ENCODE assay signal across 13 mouse cellular contexts in genomic region chr14:101326477-101326941, GRCm38 (mm10).
A peak's percentile ranks its signal among the peaks of the same experiment; 100 is the strongest.
DNase-seq lines count a peak whose midpoint lies in the region; ATAC-seq and TF ChIP-seq lines count a peak whose summit lies in the region.
"Had no signal": no experiment of that assay in that cellular context is flagged by ENCODE, and none has a peak within 500 bp of the region (broad histone marks: within the 10 kb centered on the region; RNA-seq: fewer than 3 reads in every experiment).

No protein-coding gene starts in this region.

- H3K4me3 ChIP-seq in kidney, postnatal 0 days (replicated peaks; ENCODE audit: low read depth, low read length) = no peak overlapping the region
- no peak overlapping the region for H3K4me3 ChIP-seq in hindbrain, embryonic 13.5 days
- H3K4me3 ChIP-seq: erythroblast, embryonic 14.5 days; limb, embryonic 12.5 days had no signal

- no peaks in the 10 kb centered on the region for H3K4me1 ChIP-seq in kidney, postnatal 0 days (replicated peaks; ENCODE audit: insufficient read depth, low read length)
- H3K4me1 ChIP-seq in hindbrain, embryonic 13.5 days (replicated peaks) = peaks cover 16% of the 10 kb centered on the region
- H3K4me1 ChIP-seq: limb, embryonic 12.5 days had no signal

- no peak overlapping the region for H3K4me2 ChIP-seq in kidney, postnatal 0 days (ENCODE audit: low read length)
- no peak overlapping the region for H3K4me2 ChIP-seq in hindbrain, embryonic 13.5 days
- H3K4me2 ChIP-seq: limb, embryonic 12.5 days had no signal

- H3K27ac ChIP-seq in kidney, postnatal 0 days = no peak overlapping the region
- H3K27ac ChIP-seq in hindbrain, embryonic 13.5 days = peak overlapping the region; percentile 9
- H3K27ac ChIP-seq: limb, embryonic 12.5 days had no signal

- H3K36me3 ChIP-seq in kidney, postnatal 0 days (ENCODE audit: insufficient read depth, low read length) = no peaks in the 10 kb centered on the region
- H3K36me3 ChIP-seq in hindbrain, embryonic 13.5 days = no peaks in the 10 kb centered on the region
- H3K36me3 ChIP-seq: limb, embryonic 12.5 days had no signal

- H3K27me3 ChIP-seq in kidney, postnatal 0 days (ENCODE audit: insufficient read depth, low read length) = no peaks in the 10 kb centered on the region
- H3K27me3 ChIP-seq in hindbrain, embryonic 13.5 days = no peaks in the 10 kb centered on the region
- H3K27me3 ChIP-seq: limb, embryonic 12.5 days had no signal

- no peak for TF ChIP-seq CTCF in kidney, postnatal 0 days (IDR thresholded peaks at IDR 0.05; ENCODE audit: low read depth)

- no peaks in the 10 kb centered on the region for H3K9me3 ChIP-seq in kidney, postnatal 0 days (replicated peaks; ENCODE audit: low read length)
- H3K9me3 ChIP-seq in hindbrain, embryonic 13.5 days = no peaks in the 10 kb centered on the region
- H3K9me3 ChIP-seq: limb, embryonic 12.5 days had no signal

- WGBS in kidney, postnatal 0 days = 30% methylated on average over 12 of the region's 12 CpGs
- 40% methylated on average over 12 of the region's 12 CpGs for WGBS in hindbrain, embryonic 13.5 days

- no peak overlapping the region for H3K9ac ChIP-seq in kidney, postnatal 0 days (ENCODE audit: low read depth, low read length)
- no peak overlapping the region for H3K9ac ChIP-seq in hindbrain, embryonic 13.5 days
- H3K9ac ChIP-seq: limb, embryonic 12.5 days had no signal

- DNase-seq in cerebellum, postnatal 10 days = peak; percentile 34 to 49
- no peak for DNase-seq in cerebellum, adult 9-11 months
- DNase-seq in kidney, postnatal 0 days (ENCODE audit: low spot score) = peak; percentile 6
- DNase-seq in kidney, adult 9 months = no peak
- peak; percentile 24 for DNase-seq in neural tube, embryonic 10.5 days (ENCODE audit: extremely low spot score, low spot score)
- no peak for DNase-seq in B cell, adult 2 months
- no peak for DNase-seq in ovary, postnatal 14 days (ENCODE audit: low spot score)
- DNase-seq: kidney, adult 11 months; lung, postnatal 14 days; thymus, adult 2 months had no signal

- no peak for ATAC-seq in kidney, postnatal 0 days (replicated peaks; ENCODE audit: low FRiP score, low read depth)
- peak; percentile 51 for ATAC-seq in hindbrain, embryonic 13.5 days (ENCODE audit: low FRiP score)

Comparison
In these comparisons a context has a peak if more than half of its experiments do, and no peak if none do; other contexts are left out.
1. DNase-seq: peak in cerebellum, postnatal 10 days (2 of 2), kidney, postnatal 0 days (single experiment) and neural tube, embryonic 10.5 days (single experiment); none in cerebellum, adult 9-11 months (single experiment), kidney, adult 9 months (single experiment), B cell, adult 2 months (0 of 2) and ovary, postnatal 14 days (single experiment).